Mouse (Mus musculus) MEL (cell line): ENCODE data around the gene Ttc9b. TPM values are rescaled to one million over a fixed set of nuclear protein-coding genes. Genes with fewer than 3 reads are reported as not detected.

Source experiments
- DNase-seq: peaks from one replicate; pipeline ENCODE4 v3.0.0; 2011; ENCODE audit warnings: low read depth, low spot score
- H3K27ac ChIP-seq: 2 replicates; pipeline ENCODE4 v1.5.1; 2012; ENCODE audit warnings: low read depth, mild to moderate bottlenecking, control low read depth, low read length, moderate library complexity; ENCODE audit not compliant: control insufficient read depth
- H3K27me3 ChIP-seq, 2 experiments: fragments of 150-350 bp in 1 of 2; sonication (generic) in 1 of 2; 2 replicates each; pipeline ENCODE4 v1.6.1; 2012; ENCODE audit warnings: low read length in 2 of 2, mild to moderate bottlenecking in 2 of 2, improper control_type of control experiment in 1 of 2, moderate library complexity in 1 of 2; ENCODE audit not compliant: insufficient read depth in 2 of 2, control insufficient read depth in 1 of 2
- H3K36me3 ChIP-seq, 2 experiments: 2 replicates each; pipeline ENCODE4 v1.6.1; 2012 to 2014; ENCODE audit warnings: low read length in 2 of 2, improper control_type of control experiment in 1 of 2, inconsistent platforms in 1 of 2, mild to moderate bottlenecking in 1 of 2; ENCODE audit not compliant: insufficient read depth in 2 of 2, control insufficient read depth in 1 of 2
- H3K4me1 ChIP-seq, 2 experiments: fragments of 150-350 bp in 1 of 2; sonication (generic) in 1 of 2; 2 replicates each; pipeline ENCODE4 v1.6.1; 2012; ENCODE audit warnings: low read length in 2 of 2, improper control_type of control experiment in 1 of 2, mild to moderate bottlenecking in 1 of 2; ENCODE audit not compliant: insufficient read depth in 2 of 2, control insufficient read depth in 1 of 2
- H3K4me3 ChIP-seq, 2 experiments: fragments of 150-350 bp in 1 of 2; sonication (generic) in 1 of 2; 2 replicates each; pipeline ENCODE4 v1.5.1; 2012; ENCODE audit warnings: low read depth in 2 of 2, low read length in 2 of 2, mild to moderate bottlenecking in 2 of 2, moderate library complexity in 2 of 2, control low read depth in 1 of 2, improper control_type of control experiment in 1 of 2; ENCODE audit not compliant: control insufficient read depth in 1 of 2, insufficient read depth in 1 of 2
- H3K79me2 ChIP-seq: 2 replicates; pipeline ENCODE4 v1.6.1; 2012; ENCODE audit warnings: mild to moderate bottlenecking, low read length, moderate library complexity; ENCODE audit not compliant: control insufficient read depth, poor library complexity, insufficient read depth
- H3K9ac ChIP-seq: 2 replicates; pipeline ENCODE4 v1.6.1; 2012; ENCODE audit warnings: low read depth, mild to moderate bottlenecking, control low read depth, low read length, moderate library complexity; ENCODE audit not compliant: control insufficient read depth, poor library complexity, severe bottlenecking
- H3K9me3 ChIP-seq: fragments of 150-350 bp; sonication (generic); replicated peaks from 2 replicates; pipeline ENCODE4 v1.6.1; 2012; ENCODE audit warnings: mild to moderate bottlenecking, low read length, improper control_type of control experiment, moderate library complexity; ENCODE audit not compliant: insufficient read depth
- CHD1 ChIP-seq: IDR thresholded peaks from 2 replicates; pipeline ENCODE4 v1.6.1; 2012; ENCODE audit warnings: low read depth, mild to moderate bottlenecking, inconsistent platforms, low read length, improper control_type of control experiment
- E2F4 ChIP-seq: IDR thresholded peaks from 2 replicates; pipeline ENCODE4 v1.6.1; 2011; ENCODE audit warnings: low read depth, low read length, improper control_type of control experiment, borderline replicate concordance
- ELF1 ChIP-seq: IDR thresholded peaks from 2 replicates; pipeline ENCODE4 v1.6.1; 2014; ENCODE audit warnings: low read depth, mild to moderate bottlenecking, inconsistent platforms, low read length, improper control_type of control experiment, moderate library complexity
- ETS1 ChIP-seq: IDR thresholded peaks from 2 replicates; pipeline ENCODE4 v1.6.1; 2012; ENCODE audit warnings: low read depth, mild to moderate bottlenecking, inconsistent platforms, low read length, improper control_type of control experiment, moderate library complexity
- GATA1 ChIP-seq: IDR thresholded peaks from 2 replicates; pipeline ENCODE4 v1.6.1; 2011; ENCODE audit warnings: low read depth, low read length, improper control_type of control experiment
- HCFC1 ChIP-seq: IDR thresholded peaks from 2 replicates; pipeline ENCODE4 v1.6.1; 2012; ENCODE audit warnings: low read depth, mild to moderate bottlenecking, inconsistent platforms, low read length, improper control_type of control experiment, moderate library complexity
- JUND ChIP-seq: IDR thresholded peaks from 2 replicates; pipeline ENCODE4 v1.6.1; 2011; ENCODE audit warnings: low read depth, mild to moderate bottlenecking, improper control_type of control experiment, low read length
- MAFK ChIP-seq: IDR thresholded peaks from 2 replicates; pipeline ENCODE4 v1.6.1; 2011; ENCODE audit warnings: low read depth, mild to moderate bottlenecking, low read length, improper control_type of control experiment, borderline replicate concordance
- MAX ChIP-seq: IDR thresholded peaks from 2 replicates; pipeline ENCODE4 v1.6.1; 2011; ENCODE audit warnings: low read length, improper control_type of control experiment
- MXI1 ChIP-seq: IDR thresholded peaks from 2 replicates; pipeline ENCODE4 v1.6.1; 2011; ENCODE audit warnings: mild to moderate bottlenecking, low read depth, low read length, improper control_type of control experiment
- MYB ChIP-seq: IDR thresholded peaks from 2 replicates; pipeline ENCODE4 v1.6.1; 2011; ENCODE audit warnings: mild to moderate bottlenecking, low read depth, low read length, improper control_type of control experiment
- NELFE ChIP-seq: IDR thresholded peaks from 2 replicates; pipeline ENCODE4 v1.6.1; 2011; ENCODE audit warnings: low read depth, low read length, improper control_type of control experiment
- NRF1 ChIP-seq: IDR thresholded peaks from 2 replicates; pipeline ENCODE4 v1.6.1; 2014; ENCODE audit warnings: low read depth, mild to moderate bottlenecking, inconsistent platforms, low read length, improper control_type of control experiment, moderate library complexity; ENCODE audit not compliant: poor library complexity, insufficient read depth, severe bottlenecking
- SMC3 ChIP-seq: IDR thresholded peaks from 2 replicates; pipeline ENCODE4 v1.6.1; 2011; ENCODE audit warnings: low read depth, low read length, improper control_type of control experiment
- USF2 ChIP-seq, 2 experiments: IDR thresholded peaks; 2 replicates each; pipeline ENCODE4 v1.6.1; 2011 to 2012; ENCODE audit warnings: improper control_type of control experiment in 2 of 2, low read length in 2 of 2, borderline replicate concordance in 1 of 2, inconsistent platforms in 1 of 2, low read depth in 1 of 2, mild to moderate bottlenecking in 1 of 2; ENCODE audit not compliant: insufficient read depth in 1 of 2
- ZC3H11A ChIP-seq: IDR thresholded peaks from 2 replicates; pipeline ENCODE4 v1.6.1; 2012; ENCODE audit warnings: low read depth, mild to moderate bottlenecking, inconsistent platforms, low read length, improper control_type of control experiment
- ZKSCAN1 ChIP-seq: IDR thresholded peaks from 2 replicates; pipeline ENCODE4 v1.6.1; 2012; ENCODE audit warnings: low read depth, mild to moderate bottlenecking, inconsistent platforms, low read length, improper control_type of control experiment, moderate library complexity
- ZMIZ1 ChIP-seq: IDR thresholded peaks from 2 replicates; pipeline ENCODE4 v1.6.1; 2012; ENCODE audit warnings: low read depth, mild to moderate bottlenecking, inconsistent platforms, low read length, improper control_type of control experiment, moderate library complexity
- ZNF384 ChIP-seq: IDR thresholded peaks from 2 replicates; pipeline ENCODE4 v1.6.1; 2012; ENCODE audit warnings: low read depth, mild to moderate bottlenecking, inconsistent platforms, low read length, improper control_type of control experiment
- polyA plus RNA-seq, 2 experiments: library from polyadenylated mRNA; stranded (reverse) in 1 of 2; unstranded in 1 of 2; fragments of >175 nt in 1 of 2; fragments of >200 nt in 1 of 2; gene quantifications; 2 replicates each; pipeline versions ENCODE4 v1.2.1 to v1.2.4; 2012; ENCODE audit warnings: low replicate concordance in 2 of 2, low read depth in 1 of 2; ENCODE audit not compliant: insufficient read length in 2 of 2, insufficient read depth in 1 of 2, missing spikeins in 1 of 2
- total RNA-seq: library from RNA; depleted of rRNA; stranded (reverse); fragments of 300-350 nt; gene quantifications from 2 replicates; pipeline ENCODE4 v1.2.3, GENCODE M21; 2012; rRNA removed

The Ttc9b gene
- total RNA-seq (0.13 and 0.19 TPM in 2 replicates), polyA plus RNA-seq (under 1 TPM in 1 of 2 experiments, not detected in 1; 0.19 TPM)

DNA sequence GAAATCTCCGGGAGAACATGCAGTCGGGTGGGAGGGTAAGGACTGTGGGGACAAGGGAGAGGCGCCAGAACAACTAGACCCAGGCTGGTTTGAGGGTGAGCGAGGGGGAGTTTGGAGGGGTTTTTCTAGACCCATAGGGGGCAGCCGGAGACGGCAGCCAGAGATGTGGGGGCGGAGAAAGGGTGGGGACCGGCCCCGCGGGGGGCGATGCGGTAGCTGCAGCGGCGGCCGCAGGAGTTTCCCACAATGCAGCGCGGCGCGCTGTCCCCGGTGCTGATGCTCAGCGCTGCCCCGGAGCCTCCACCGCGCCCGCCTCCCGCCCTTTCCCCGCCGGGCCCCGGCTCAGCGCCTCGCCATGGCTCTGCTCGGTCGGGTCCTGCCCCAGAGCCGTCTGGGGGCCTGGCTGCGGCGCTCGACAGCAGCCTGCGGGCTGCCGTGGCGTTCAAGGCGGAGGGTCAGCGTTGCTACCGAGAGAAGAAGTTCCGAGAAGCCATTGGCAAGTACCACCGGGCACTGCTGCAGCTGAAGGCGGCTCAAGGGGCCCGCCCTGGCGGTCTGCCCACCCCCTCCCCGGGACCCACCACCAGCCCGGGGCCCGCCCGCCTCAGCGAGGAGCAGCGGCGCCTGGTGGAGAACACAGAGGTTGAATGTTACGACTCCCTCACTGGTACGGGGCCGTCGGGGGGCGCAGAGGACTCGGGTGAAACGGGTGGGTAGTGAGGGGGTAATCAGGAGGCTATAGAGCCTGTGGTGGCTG lies at the start of gene Ttc9b:
TSS of gene Ttc9b (plus strand) at position 235 of the 757 bp plus-strand sequence.
- no peak within 1 kb of the TSS for H3K27ac ChIP-seq
- H3K4me1 ChIP-seq: peaks cover 0 to 6% of the 10 kb centered on the region in 2 experiments; a peak in 1 of 4 replicates
- no peaks in the 10 kb centered on the region for H3K79me2 ChIP-seq
- H3K27me3 ChIP-seq: no peaks in the 10 kb centered on the region
- H3K9me3 ChIP-seq: no peaks in the 10 kb centered on the region
- no peaks in the 10 kb centered on the region for H3K36me3 ChIP-seq
- TF ChIP-seq ZNF384 (no peak), GATA1 (no peak), ZMIZ1 (no peak), ZC3H11A (no peak), HCFC1 (no peak), SMC3 (no peak), NELFE (no peak), ZKSCAN1 (no peak), MYB (no peak), E2F4 (no peak), CHD1 (no peak)
- TF ChIP-seq, all 39 proteins: peak for 0
- DNase-seq: no peak
- Histone ChIP-seq H3K4me3 (no peak within 1 kb of the TSS), H3K9ac (no peak within 1 kb of the TSS)

GRCm38 (mm10) chr7:27604661-27605348 lies 48.9 kb upstream of the Ttc9b start:
- no peaks in the 10 kb centered on the region for H3K27me3 ChIP-seq
- TF ChIP-seq MXI1: no peak
- TF ChIP-seq USF2 (IDR thresholded peaks at IDR 0.05; ENCODE audit: borderline replicate concordance in 1 of 2, insufficient read depth in 1 of 2, low read depth in 1 of 2, low read length in 2 of 2): no peak
- TF ChIP-seq MAFK: no peak
- no peak for TF ChIP-seq JUND
- TF ChIP-seq GATA1: no peak
- no peak for TF ChIP-seq ETS1
- no peak for TF ChIP-seq MAX
- TF ChIP-seq ELF1: no peak
- TF ChIP-seq NRF1: no peak
- TF ChIP-seq, all 39 proteins: peak for 0
- no peaks in the 10 kb centered on the region for H3K4me1 ChIP-seq
- H3K36me3 ChIP-seq: peaks cover 0 to 5% of the 10 kb centered on the region in 2 experiments; a peak in 2 of 4 replicates
- no peak overlapping the region for H3K27ac ChIP-seq
- no peak overlapping the region for H3K9ac ChIP-seq
- H3K9me3 ChIP-seq: no peaks in the 10 kb centered on the region
- no peak overlapping the region for H3K4me3 ChIP-seq
- H3K79me2 ChIP-seq: peaks cover 19% of the 10 kb centered on the region
- no peak for DNase-seq
